Comparison of ENCODE assay signal across 13 mouse cellular contexts in the genomic region with DNA sequence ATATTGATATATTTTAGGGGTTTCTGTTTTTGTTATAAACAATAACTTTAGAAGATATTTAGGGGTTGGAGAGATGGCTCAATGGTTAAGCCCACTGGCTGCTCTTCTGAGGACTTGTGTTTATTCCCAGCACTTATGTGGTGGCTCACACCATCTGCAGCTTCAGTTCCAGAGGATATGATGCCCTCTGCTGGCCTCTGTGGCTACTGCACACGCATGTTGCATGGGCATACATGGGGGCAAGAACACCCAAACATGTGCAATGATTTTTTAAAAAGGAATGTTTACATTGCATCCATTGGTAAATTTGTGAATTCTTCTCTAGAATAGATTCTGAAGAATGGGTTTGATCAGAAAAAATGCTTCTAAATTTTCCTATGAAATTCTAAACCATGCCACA.
A peak's percentile ranks its signal among the peaks of the same experiment; 100 is the strongest.
DNase-seq lines count a peak whose midpoint lies in the region; ATAC-seq and TF ChIP-seq lines count a peak whose summit lies in the region.
"Had no signal": no experiment of that assay in that cellular context is flagged by ENCODE, and none has a peak within 500 bp of the region (broad histone marks: within the 10 kb centered on the region; RNA-seq: fewer than 3 reads in every experiment).

No protein-coding gene starts in this region.

- H3K4me2 ChIP-seq in forebrain, embryonic 13.5 days, result no peak overlapping the region

- H3K36me3 ChIP-seq in forebrain, embryonic 13.5 days (ENCODE audit: poor library complexity, severe bottlenecking), result no peaks in the 10 kb centered on the region
- H3K36me3 ChIP-seq: midbrain, embryonic 10.5 days had no signal

- H3K27ac ChIP-seq in left cerebral cortex, adult 2 months, result no peak overlapping the region
- H3K27ac ChIP-seq in forebrain, embryonic 13.5 days, result no peak overlapping the region
- H3K27ac ChIP-seq: midbrain, embryonic 10.5 days had no signal

- no peak overlapping the region for H3K4me3 ChIP-seq in left cerebral cortex, adult 2 months
- no peak overlapping the region for H3K4me3 ChIP-seq in forebrain, embryonic 13.5 days
- H3K4me3 ChIP-seq: midbrain, embryonic 10.5 days; myocyte had no signal

- no peak overlapping the region for H3K9ac ChIP-seq in forebrain, embryonic 13.5 days

- TF ChIP-seq CTCF in left cerebral cortex, adult 2 months (IDR thresholded peaks at IDR 0.05), result peak; percentile 20

- ATAC-seq in forebrain, embryonic 13.5 days, result no peak
- ATAC-seq in megakaryocyte, adult 5-6 weeks (ENCODE audit: poor library complexity, severe bottlenecking), result no peak

- peaks cover 6% of the 10 kb centered on the region; the same call in 1 of the 2 replicates for H3K9me3 ChIP-seq in forebrain, embryonic 13.5 days (replicated peaks)

- 60% methylated on average over 1 of the region's 1 CpGs for WGBS in forebrain, embryonic 13.5 days

- intact Hi-C loops in left cerebral cortex, adult 2 months (cut with DNase I), result no loop called here
- intact Hi-C loops in left cerebral cortex, postnatal 4 days (cut with DNase I), result no loop called here

- H3K4me1 ChIP-seq in forebrain, embryonic 13.5 days, result no peaks in the 10 kb centered on the region

- DNase-seq in embryo, embryonic 10.5 days (ENCODE audit: low spot score), result peak; percentile 7
- DNase-seq in embryo, embryonic 11 days, result no peak
- DNase-seq in left cerebral cortex, adult 2 months (ENCODE audit: extremely low spot score in 1 of 2, low spot score in 2 of 2), result no peak
- no peak for DNase-seq in left cerebral cortex, postnatal 4 days
- DNase-seq in A20 (ENCODE audit: low read depth, low spot score) (peak; percentile 5), R1 (ENCODE audit: low read depth, low spot score) (peak; percentile 41)
- DNase-seq: cerebellum, postnatal 36 days; heart, postnatal 10 days; lung, adult 18-20 months had no signal

- H3K27me3 ChIP-seq in forebrain, embryonic 13.5 days, result no peaks in the 10 kb centered on the region

Comparison
In these comparisons a context has a peak if more than half of its experiments do, and no peak if none do; other contexts are left out.
1. DNase-seq: peak in embryo, embryonic 10.5 days (single experiment), A20 (single experiment) and R1 (single experiment); none in embryo, embryonic 11 days (single experiment), left cerebral cortex, adult 2 months (0 of 2) and left cerebral cortex, postnatal 4 days (single experiment).